Mouse (Mus musculus) layer of hippocampus, postnatal 14 days (tissue): Measurements from ENCODE around the gene Kpnb1. TPM values are rescaled to one million over a fixed set of nuclear protein-coding genes. Genes with fewer than 3 reads are reported as not detected.

ENCODE experiments used
- DNase-seq, 2 experiments: peaks; one replicate each; pipeline ENCODE4 v3.0.0; 2021 to 2022; ENCODE audit warnings: low spot score in 2 of 2, mixed read lengths in 1 of 2
- microRNA-seq, 2 experiments: library from miRNA; unstranded; fragments of <30 nt; microRNA quantifications; one replicate each; pipeline ENCODE4 v1.2.0; 2021
- total RNA-seq, 2 experiments: library from RNA; stranded (reverse); gene quantifications; 2 replicates each; pipeline ENCODE4 v1.2.3; 2021

Gene Kpnb1
- total RNA-seq, 2 experiments from 2014 or later, result 129 to 132 TPM

DNA sequence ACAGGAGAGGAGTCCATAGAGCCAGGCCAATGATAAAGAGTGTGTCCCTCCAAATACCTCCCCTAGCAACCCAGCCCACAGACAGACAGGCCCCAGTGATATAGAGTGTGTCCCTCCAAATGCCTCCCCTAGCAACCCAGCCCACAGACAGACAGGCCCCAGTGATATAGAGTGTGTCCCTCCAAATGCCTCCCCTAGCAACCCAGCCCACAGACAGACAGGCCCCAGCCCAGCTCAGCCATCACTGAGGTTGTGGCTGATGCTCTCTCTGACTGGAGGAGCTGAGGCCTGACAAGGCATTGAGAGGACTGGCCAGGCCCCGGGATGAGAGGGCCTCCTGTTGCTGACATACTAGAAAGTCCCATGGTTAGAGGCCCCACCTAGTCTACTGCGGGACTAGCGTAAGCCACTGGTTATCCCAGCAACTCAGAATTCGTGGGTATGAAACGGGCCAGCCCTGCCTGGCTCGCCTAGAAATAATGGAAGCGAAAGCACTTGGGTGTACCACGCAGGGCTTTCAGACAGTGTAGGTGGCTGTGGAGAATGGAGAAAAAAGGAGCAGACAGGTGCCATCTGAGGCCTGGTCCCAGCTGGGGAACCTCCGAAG, 75.1 kb downstream of the Kpnb1 start:
- no peak for DNase-seq

Small RNA genes lying within 50 kb of the gene (microRNA-seq; reads per million reads assigned to microRNA genes)
- gene Mir7235, result 0 to 1.8 reads per million in 2 experiments

Other genes starting within 250 kb of the Kpnb1 start
- 10 to 100 TPM; 33.0 to 36.7 TPM for gene Pnpo, start 243.9 kb downstream of the Kpnb1 start, total RNA-seq
- 10 to 100 TPM; 12.3 to 13.5 TPM for gene Sp2, start 204.9 kb downstream of the Kpnb1 start, total RNA-seq
- 1 to 10 TPM in 1 of 2 experiments, under 1 TPM in 1; 0.81 to 1.1 TPM for gene Sp6, start 174.5 kb downstream of the Kpnb1 start, total RNA-seq
- gene Scrn2, start 157.9 kb downstream of the Kpnb1 start, total RNA-seq, result 1 to 10 TPM; 4.8 to 6.3 TPM
- gene Lrrc46, start 146.5 kb downstream of the Kpnb1 start, total RNA-seq, result under 1 TPM; 0.74 to 0.86 TPM
- gene Mrpl10, start 146.3 kb downstream of the Kpnb1 start, total RNA-seq, result 10 to 100 TPM; 81.9 to 84.1 TPM
- 10 to 100 TPM; 15.1 to 16.2 TPM for gene Osbpl7, start 137.3 kb downstream of the Kpnb1 start, total RNA-seq
- gene Tbx21, start 72.5 kb downstream of the Kpnb1 start, total RNA-seq, result under 1 TPM in 1 of 2 experiments, not detected in 1; 0.19 TPM
- gene Tbkbp1, start 36.4 kb downstream of the Kpnb1 start, total RNA-seq, result 10 to 100 TPM; 60.9 to 68.4 TPM
- gene Npepps, start 92.8 kb upstream of the Kpnb1 start, total RNA-seq, result 100 to 1,000 TPM; 138 TPM
- 10 to 100 TPM; 20.4 to 22.7 TPM for gene Mrpl45, start 127.8 kb upstream of the Kpnb1 start, total RNA-seq
- gene Gpr179, start 164.2 kb upstream of the Kpnb1 start, total RNA-seq, result under 1 TPM; 0.21 to 0.24 TPM
- 10 to 100 TPM; 75.2 to 77.8 TPM for gene Socs7, start 174.7 kb upstream of the Kpnb1 start, total RNA-seq
- 10 to 100 TPM; 66.7 to 70.0 TPM for gene Arhgap23, start 227.7 kb upstream of the Kpnb1 start, total RNA-seq